Mouse (Mus musculus) mature B cell (primary cell): ENCODE data around the gene Zfp2.

Experiments used
- in situ Hi-C: fragments of 300-500 bp; cut with MboI; formaldehyde crosslinking; loops from 2 replicates; pipeline ENCODE4 v1.14.3; 2019

Gene Zfp2

GRCm38 (mm10) chr11:50915671-50916320, at the start of gene Zfp2:
Gene Zfp2, minus strand, starts transcription at chr11:50916165.
- in situ Hi-C loops: no loop called here

- in situ Hi-C loops: no loop called here
These were observed 48.9 kb upstream of the Zfp2 start for GRCm38 (mm10) chr11:50964886-50965285.

GRCm38 (mm10) chr11:50953665-50954064, 37.7 kb upstream of the Zfp2 start, which contains the start of gene Prop1:
Gene Prop1, minus strand, starts transcription at chr11:50953765.
- in situ Hi-C loops: no loop called here

- in situ Hi-C loops: no loop called here
These were observed 36.3 kb upstream of the Zfp2 start for GRCm38 (mm10) chr11:50952290-50952689.

GRCm38 (mm10) chr11:50943506-50943905, 27.5 kb upstream of the Zfp2 start, which contains the start of gene 4933414I15Rik:
Gene 4933414I15Rik, minus strand, starts transcription at chr11:50943765.
- in situ Hi-C loops: no loop called here

GRCm38 (mm10) chr11:50942386-50942785, 26.4 kb upstream of the Zfp2 start:
- in situ Hi-C loops: no loop called here

GRCm38 (mm10) chr11:50939621-50940366, 23.8 kb upstream of the Zfp2 start:
- in situ Hi-C loops: no loop called here

- in situ Hi-C loops: no loop called here
These were observed 22.5 kb upstream of the Zfp2 start for GRCm38 (mm10) chr11:50938435-50938834.

- in situ Hi-C loops: no loop called here
These were observed 16.1 kb upstream of the Zfp2 start for GRCm38 (mm10) chr11:50932040-50932439.

GRCm38 (mm10) chr11:50931451-50931866, 15.5 kb upstream of the Zfp2 start, which contains the start of gene Zfp354b:
Gene Zfp354b, minus strand, starts transcription at chr11:50931633.
- in situ Hi-C loops: no loop called here

- in situ Hi-C loops: no loop called here
These were observed 15.1 kb upstream of the Zfp2 start for GRCm38 (mm10) chr11:50931021-50931420.

GRCm38 (mm10) chr11:50930469-50931014, 14.6 kb upstream of the Zfp2 start:
- in situ Hi-C loops: no loop called here

GRCm38 (mm10) chr11:50914461-50914860, 1.5 kb downstream of the Zfp2 start:
- in situ Hi-C loops: no loop called here

- in situ Hi-C loops: no loop called here
These were observed 2.7 kb downstream of the Zfp2 start for GRCm38 (mm10) chr11:50913301-50913700.

- in situ Hi-C loops: no loop called here
These were observed 7.8 kb downstream of the Zfp2 start for GRCm38 (mm10) chr11:50908136-50908535.

- in situ Hi-C loops: no loop called here
These were observed 18.6 kb downstream of the Zfp2 start for GRCm38 (mm10) chr11:50897359-50897758.

- in situ Hi-C loops: no loop called here
These were observed 23.5 kb downstream of the Zfp2 start for GRCm38 (mm10) chr11:50892441-50892840.

GRCm38 (mm10) chr11:50887390-50888128, 28.4 kb downstream of the Zfp2 start, which contains the start of gene Zfp454:
Gene Zfp454, minus strand, starts transcription at chr11:50887651.
- in situ Hi-C loops: no loop called here

- in situ Hi-C loops: no loop called here
These were observed 29.1 kb downstream of the Zfp2 start for GRCm38 (mm10) chr11:50886933-50887293.

- in situ Hi-C loops: no loop called here
These were observed 29.6 kb downstream of the Zfp2 start for GRCm38 (mm10) chr11:50886231-50886932.

GRCm38 (mm10) chr11:50883756-50884155, 32.2 kb downstream of the Zfp2 start:
- in situ Hi-C loops: no loop called here
